Mouse (Mus musculus): ENCODE results near the gene Mmp12. TPM values are rescaled to one million over a fixed set of nuclear protein-coding genes. Genes with fewer than 3 reads are reported as not detected.
"Not testable (repeated sequence)": the region's sequence is repeated elsewhere in the genome, so short reads cannot be mapped to it uniquely, and the experiment has no call there.

Gene Mmp12
- not detected in 2 replicates for polyA plus RNA-seq (2014; fragmentation: Nextera tagmentation; extraction: Ambion mirVana)

DNA sequence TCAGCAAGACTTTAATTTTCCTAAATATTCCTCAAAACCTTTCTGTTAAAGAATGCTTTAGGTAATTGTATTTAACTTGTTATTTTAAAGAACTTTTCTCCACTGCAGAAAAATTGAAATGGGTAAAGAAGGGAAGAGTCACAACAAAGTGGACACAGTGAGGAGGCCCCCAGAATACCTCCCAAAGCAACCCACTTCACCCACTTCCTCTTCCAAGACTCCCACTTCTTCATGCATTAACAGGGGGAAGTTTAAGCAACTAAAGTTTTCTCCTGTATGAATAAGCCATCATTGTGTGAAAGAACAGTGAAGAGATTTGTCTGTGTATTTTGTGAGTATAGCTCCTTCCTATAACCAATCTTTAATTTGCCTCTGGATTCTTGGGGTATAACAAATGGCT lies at the start of gene Mmp12:
Mmp12 (plus strand) TSS at position 275 of the 400 bp plus-strand sequence.
- Histone ChIP-seq H3K36me3 (ENCODE audit: control insufficient read depth, insufficient read depth, low read length) (no peaks in the 10 kb centered on the region), H3K27ac (ENCODE audit: low read depth, low read length) (no peak within 1 kb of the TSS), H3K4me1 (ENCODE audit: control insufficient read depth, insufficient read depth, low read length) (no peaks in the 10 kb centered on the region)

DNA sequence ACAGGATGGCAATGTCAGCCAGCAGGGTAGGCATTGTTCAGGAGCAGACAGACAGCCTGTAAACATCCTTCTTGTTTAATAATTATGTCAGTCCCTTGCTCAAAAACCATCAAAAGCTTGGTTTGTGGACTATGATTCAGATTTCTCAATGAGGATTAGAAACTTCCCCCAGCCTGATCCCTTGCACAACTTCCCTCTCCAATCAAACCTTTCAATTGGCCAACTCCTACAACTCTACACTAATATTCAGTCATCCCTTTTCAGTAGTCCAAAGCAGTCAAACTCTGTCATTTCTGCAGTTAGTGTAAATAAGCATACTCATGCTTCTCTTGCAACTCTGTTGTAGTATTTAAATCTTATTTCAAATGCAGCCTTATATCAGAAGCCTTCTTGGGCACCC lies 12.3 kb upstream of the Mmp12 start:
- Histone ChIP-seq H3K36me3 (ENCODE audit: control insufficient read depth, insufficient read depth, low read length) (no peaks in the 10 kb centered on the region), H3K9me3 (ENCODE audit: control insufficient read depth, low read length) (no peaks in the 10 kb centered on the region), H3K4me2 (ENCODE audit: low read depth, low read length) (no peak overlapping the region), H3K27me3 (ENCODE audit: control insufficient read depth, insufficient read depth, low read length) (no peaks in the 10 kb centered on the region), H3K4me3 (ENCODE audit: low read depth, low read length) (no peak overlapping the region), H3K4me1 (ENCODE audit: control insufficient read depth, insufficient read depth, low read length) (no peaks in the 10 kb centered on the region), H3K9ac (replicated peaks; ENCODE audit: low read depth, low read length) (no peak overlapping the region), H3K27ac (ENCODE audit: low read depth, low read length) (no peak overlapping the region)
- ATAC-seq (ENCODE audit: low read depth): no peak

More for the DNA sequence above, at the start of gene Mmp12:
- Histone ChIP-seq H3K27me3 (ENCODE audit: control insufficient read depth, insufficient read depth, low read length) (no peaks in the 10 kb centered on the region), H3K4me3 (ENCODE audit: low read depth, low read length) (no peak within 1 kb of the TSS), H3K9ac (replicated peaks; ENCODE audit: low read depth, low read length) (no peak within 1 kb of the TSS), H3K9me3 (ENCODE audit: control insufficient read depth, low read length) (no peaks in the 10 kb centered on the region), H3K4me2 (ENCODE audit: low read depth, low read length) (no peak within 1 kb of the TSS)
- no peak for ATAC-seq (ENCODE audit: low read depth)

- no peaks in the 10 kb centered on the region for H3K4me1 ChIP-seq (ENCODE audit: control insufficient read depth, insufficient read depth, low read length)
- no peak overlapping the region for H3K9ac ChIP-seq (replicated peaks; ENCODE audit: low read depth, low read length)
- no peaks in the 10 kb centered on the region for H3K36me3 ChIP-seq (ENCODE audit: control insufficient read depth, insufficient read depth, low read length)
- no peak for ATAC-seq (ENCODE audit: low read depth)
- no peak overlapping the region for H3K27ac ChIP-seq (ENCODE audit: low read depth, low read length)
- H3K9me3 ChIP-seq (ENCODE audit: control insufficient read depth, low read length): no peaks in the 10 kb centered on the region
- WGBS: 82% methylated on average over 5 of the region's 6 CpGs
- H3K4me2 ChIP-seq (ENCODE audit: low read depth, low read length): no peak overlapping the region
- no peaks in the 10 kb centered on the region for H3K27me3 ChIP-seq (ENCODE audit: control insufficient read depth, insufficient read depth, low read length)
- no peak overlapping the region for H3K4me3 ChIP-seq (ENCODE audit: low read depth, low read length)
These were observed 8.2 kb upstream of the Mmp12 start for GRCm38 (mm10) chr9:7335766-7336680.

DNA sequence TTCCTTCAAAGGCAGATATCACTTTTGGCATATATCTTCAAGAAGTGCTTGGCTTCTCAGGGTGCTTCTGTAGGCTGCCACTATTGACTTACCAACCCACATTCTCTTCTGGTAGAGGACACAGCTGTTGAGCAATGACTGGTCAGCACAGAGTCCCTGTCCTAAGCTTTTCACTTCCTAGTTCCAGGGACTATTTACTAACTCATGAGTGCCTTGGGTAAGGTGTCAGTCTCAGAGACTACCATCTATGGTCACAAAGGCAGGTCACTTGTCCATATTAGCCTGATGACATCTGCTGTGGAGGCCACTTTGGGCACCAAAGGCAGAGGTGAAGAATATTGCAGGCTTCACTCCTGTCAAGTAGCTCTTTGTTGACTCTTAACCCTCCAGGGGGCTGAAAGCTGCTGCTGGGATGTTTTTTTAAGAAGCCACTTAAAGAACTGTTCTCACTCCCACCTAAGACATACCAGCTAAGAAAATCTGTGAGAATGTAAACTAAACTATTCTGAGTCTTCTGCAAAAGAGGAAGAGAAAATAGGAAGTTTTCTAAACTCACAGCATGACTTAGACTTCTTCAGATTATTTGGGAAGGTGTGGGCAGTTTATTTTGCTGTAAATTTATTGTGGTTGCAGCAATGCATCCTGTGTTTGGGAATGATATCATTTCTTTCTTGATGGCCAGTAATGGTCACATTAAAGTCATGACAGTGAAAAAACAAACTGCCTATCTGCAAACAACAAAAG lies 7.3 kb upstream of the Mmp12 start:
- H3K4me2 ChIP-seq (ENCODE audit: low read depth, low read length): no peak overlapping the region
- H3K9me3 ChIP-seq (ENCODE audit: control insufficient read depth, low read length): no peaks in the 10 kb centered on the region
- no peak for ATAC-seq (ENCODE audit: low read depth)
- no peak overlapping the region for H3K9ac ChIP-seq (replicated peaks; ENCODE audit: low read depth, low read length)
- no peaks in the 10 kb centered on the region for H3K36me3 ChIP-seq (ENCODE audit: control insufficient read depth, insufficient read depth, low read length)
- no peaks in the 10 kb centered on the region for H3K27me3 ChIP-seq (ENCODE audit: control insufficient read depth, insufficient read depth, low read length)
- H3K4me3 ChIP-seq (ENCODE audit: low read depth, low read length): no peak overlapping the region
- no peak overlapping the region for H3K27ac ChIP-seq (ENCODE audit: low read depth, low read length)
- H3K4me1 ChIP-seq (ENCODE audit: control insufficient read depth, insufficient read depth, low read length): no peaks in the 10 kb centered on the region

- Histone ChIP-seq H3K4me2 (ENCODE audit: low read depth, low read length) (no peak overlapping the region), H3K27me3 (ENCODE audit: control insufficient read depth, insufficient read depth, low read length) (no peaks in the 10 kb centered on the region), H3K4me1 (ENCODE audit: control insufficient read depth, insufficient read depth, low read length) (no peaks in the 10 kb centered on the region), H3K9ac (replicated peaks; ENCODE audit: low read depth, low read length) (no peak overlapping the region), H3K9me3 (ENCODE audit: control insufficient read depth, low read length) (no peaks in the 10 kb centered on the region), H3K27ac (ENCODE audit: low read depth, low read length) (no peak overlapping the region), H3K4me3 (ENCODE audit: low read depth, low read length) (no peak overlapping the region), H3K36me3 (ENCODE audit: control insufficient read depth, insufficient read depth, low read length) (no peaks in the 10 kb centered on the region)
- 91% methylated on average over 2 of the region's 2 CpGs for WGBS
- no peak for ATAC-seq (ENCODE audit: low read depth)
These were observed 1.3 kb downstream of the Mmp12 start for GRCm38 (mm10) chr9:7345513-7345912.

GRCm38 (mm10) chr9:7354535-7354934 lies 10.4 kb downstream of the Mmp12 start:
- H3K4me1 ChIP-seq (ENCODE audit: control insufficient read depth, insufficient read depth, low read length): no peaks in the 10 kb centered on the region
- no peak overlapping the region for H3K9ac ChIP-seq (replicated peaks; ENCODE audit: low read depth, low read length)
- 89% methylated on average over 3 of the region's 3 CpGs for WGBS
- no peaks in the 10 kb centered on the region for H3K9me3 ChIP-seq (ENCODE audit: control insufficient read depth, low read length)
- no peak for ATAC-seq (ENCODE audit: low read depth)
- H3K27ac ChIP-seq (ENCODE audit: low read depth, low read length): no peak overlapping the region
- no peaks in the 10 kb centered on the region for H3K36me3 ChIP-seq (ENCODE audit: control insufficient read depth, insufficient read depth, low read length)
- H3K4me3 ChIP-seq (ENCODE audit: low read depth, low read length): no peak overlapping the region
- no peak overlapping the region for H3K4me2 ChIP-seq (ENCODE audit: low read depth, low read length)
- H3K27me3 ChIP-seq (ENCODE audit: control insufficient read depth, insufficient read depth, low read length): no peaks in the 10 kb centered on the region

DNA sequence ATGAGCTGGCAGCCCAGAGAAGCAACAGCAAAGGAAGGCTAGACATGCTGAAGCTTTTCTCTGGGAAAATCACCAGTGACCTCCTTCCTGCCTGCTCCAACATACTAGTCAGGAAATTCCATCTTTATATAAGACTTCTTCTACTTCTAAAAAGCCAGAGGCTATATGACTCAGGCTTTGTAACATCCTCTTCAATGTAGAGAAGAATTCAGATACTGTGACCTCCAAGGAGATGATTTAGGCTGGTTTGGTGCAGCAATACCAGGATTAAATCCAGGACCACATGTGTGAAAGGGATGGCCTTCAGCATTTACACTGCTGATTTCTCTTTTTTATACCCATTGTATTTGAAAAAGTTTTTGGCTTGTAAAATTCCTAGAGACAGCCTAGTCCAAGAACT lies 43.8 kb downstream of the Mmp12 start, which contains the start of gene Mmp1b:
Mmp1b (minus strand) TSS at position 101 of the 400 bp plus-strand sequence.
- H3K4me3 ChIP-seq (ENCODE audit: low read depth, low read length): no peak within 1 kb of the TSS
- H3K27ac ChIP-seq (ENCODE audit: low read depth, low read length): no peak within 1 kb of the TSS
- no peaks in the 10 kb centered on the region for H3K27me3 ChIP-seq (ENCODE audit: control insufficient read depth, insufficient read depth, low read length)
- H3K4me2 ChIP-seq (ENCODE audit: low read depth, low read length): no peak within 1 kb of the TSS
- no peak for ATAC-seq (ENCODE audit: low read depth)
- H3K9ac ChIP-seq (replicated peaks; ENCODE audit: low read depth, low read length): no peak within 1 kb of the TSS
- H3K9me3 ChIP-seq (ENCODE audit: control insufficient read depth, low read length): no peaks in the 10 kb centered on the region
- H3K4me1 ChIP-seq (ENCODE audit: control insufficient read depth, insufficient read depth, low read length): no peaks in the 10 kb centered on the region
- no peaks in the 10 kb centered on the region for H3K36me3 ChIP-seq (ENCODE audit: control insufficient read depth, insufficient read depth, low read length)

DNA sequence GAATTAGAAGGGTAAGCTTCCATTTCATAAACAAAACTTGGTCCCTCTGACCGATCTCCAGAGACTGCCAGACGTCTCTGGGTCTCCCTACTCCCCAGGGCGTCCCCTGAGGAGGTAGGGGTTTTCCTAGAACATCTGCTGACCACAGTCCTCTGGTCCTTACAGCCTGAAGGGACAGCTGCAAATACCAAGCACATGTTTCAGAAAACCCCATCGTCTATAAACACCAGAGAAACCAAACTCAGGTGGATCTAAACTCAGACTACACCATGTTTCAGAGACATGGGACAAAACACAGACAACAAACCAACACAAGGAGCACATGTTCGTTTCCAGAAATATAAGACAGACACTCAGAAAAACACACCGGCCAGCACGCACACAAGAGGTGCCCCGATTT lies 52.4 kb downstream of the Mmp12 start:
- not testable (repeated sequence) for H3K27ac ChIP-seq (ENCODE audit: low read depth, low read length); H3K36me3 ChIP-seq (ENCODE audit: control insufficient read depth, insufficient read depth, low read length)
- WGBS: 87% methylated on average over 8 of the region's 8 CpGs

More for the DNA sequence above, 52.4 kb downstream of the Mmp12 start:
- H3K4me3 ChIP-seq (ENCODE audit: low read depth, low read length); H3K27me3 ChIP-seq (ENCODE audit: control insufficient read depth, insufficient read depth, low read length); H3K4me2 ChIP-seq (ENCODE audit: low read depth, low read length); H3K9me3 ChIP-seq (ENCODE audit: control insufficient read depth, low read length); ATAC-seq (ENCODE audit: low read depth); H3K4me1 ChIP-seq (ENCODE audit: control insufficient read depth, insufficient read depth, low read length); H3K9ac ChIP-seq (replicated peaks; ENCODE audit: low read depth, low read length): not testable (repeated sequence)

Data from neural tube, embryonic 14.5 days (tissue).